Comparison of ENCODE assay signal across 16 mouse cellular contexts in genomic region chr16:44625108-44625616, GRCm38 (mm10).
DNase-seq lines count a peak whose midpoint lies in the region; ATAC-seq lines count a peak whose summit lies in the region.
"Had no signal": no experiment of that assay in that cellular context is flagged by ENCODE, and none has a peak within 500 bp of the region (broad histone marks: within the 10 kb centered on the region; RNA-seq: fewer than 3 reads in every experiment).

No protein-coding gene starts in this region.

- no peak for ATAC-seq in kidney, embryonic 14.5 days (ENCODE audit: low FRiP score, low TSS enrichment)
- ATAC-seq in neural tube, embryonic 12.5 days (ENCODE audit: low FRiP score, low read depth): peak; percentile 29; the same call in 1 of the 2 replicates
- peak; percentile 26 for ATAC-seq in forebrain, embryonic 16.5 days
- ATAC-seq in stomach, embryonic 16.5 days (ENCODE audit: insufficient read depth, low FRiP score): no peak
- ATAC-seq in liver, embryonic 12.5 days: no peak
- ATAC-seq in CD4-positive, CD25-positive, alpha-beta regulatory T cell, adult 4 months: no peak

- H3K4me3 ChIP-seq in kidney, embryonic 14.5 days (ENCODE audit: low read length): no peak overlapping the region
- no peak overlapping the region for H3K4me3 ChIP-seq in neural tube, embryonic 12.5 days
- no peak overlapping the region for H3K4me3 ChIP-seq in forebrain, embryonic 16.5 days (replicated peaks; ENCODE audit: low read length)
- H3K4me3 ChIP-seq in stomach, embryonic 16.5 days (replicated peaks; ENCODE audit: low read length): no peak overlapping the region
- H3K4me3 ChIP-seq in liver, embryonic 12.5 days: no peak overlapping the region
- H3K4me3 ChIP-seq: heart, embryonic 13.5 days; liver, embryonic 15.5 days; myocyte had no signal

- peaks cover 30% of the 10 kb centered on the region for H3K4me1 ChIP-seq in kidney, embryonic 14.5 days (ENCODE audit: control insufficient read depth, insufficient read depth, low read length)
- peaks cover 11% of the 10 kb centered on the region for H3K4me1 ChIP-seq in neural tube, embryonic 12.5 days
- peaks cover 6% of the 10 kb centered on the region; the same call in 1 of the 2 replicates for H3K4me1 ChIP-seq in forebrain, embryonic 16.5 days (replicated peaks; ENCODE audit: control insufficient read depth, insufficient read depth, low read length)
- peaks cover 18% of the 10 kb centered on the region for H3K4me1 ChIP-seq in stomach, embryonic 16.5 days (ENCODE audit: control insufficient read depth, insufficient read depth, low read length)
- no peaks in the 10 kb centered on the region for H3K4me1 ChIP-seq in liver, embryonic 12.5 days
- H3K4me1 ChIP-seq: liver, embryonic 15.5 days had no signal

- H3K27me3 ChIP-seq in kidney, embryonic 14.5 days (ENCODE audit: control insufficient read depth, insufficient read depth, low read length): no peaks in the 10 kb centered on the region
- no peaks in the 10 kb centered on the region for H3K27me3 ChIP-seq in neural tube, embryonic 12.5 days (replicated peaks)
- H3K27me3 ChIP-seq in forebrain, embryonic 16.5 days (replicated peaks; ENCODE audit: control insufficient read depth, insufficient read depth, low read length): no peaks in the 10 kb centered on the region
- no peaks in the 10 kb centered on the region for H3K27me3 ChIP-seq in stomach, embryonic 16.5 days (ENCODE audit: control insufficient read depth, insufficient read depth, low read length)
- no peaks in the 10 kb centered on the region for H3K27me3 ChIP-seq in liver, embryonic 12.5 days (replicated peaks)
- H3K27me3 ChIP-seq: heart, embryonic 13.5 days; liver, embryonic 15.5 days had no signal

- peak overlapping the region; percentile 77; the same call in 1 of the 2 replicates for H3K27ac ChIP-seq in kidney, embryonic 14.5 days (ENCODE audit: low read depth, low read length)
- no peak overlapping the region for H3K27ac ChIP-seq in neural tube, embryonic 12.5 days
- no peak overlapping the region for H3K27ac ChIP-seq in forebrain, embryonic 16.5 days (ENCODE audit: low read length)
- H3K27ac ChIP-seq in stomach, embryonic 16.5 days (ENCODE audit: low read length): peak overlapping the region; percentile 44
- no peak overlapping the region for H3K27ac ChIP-seq in liver, embryonic 12.5 days
- H3K27ac ChIP-seq: heart, embryonic 13.5 days; liver, embryonic 15.5 days had no signal

- no peaks in the 10 kb centered on the region for H3K36me3 ChIP-seq in kidney, embryonic 14.5 days (ENCODE audit: control insufficient read depth, insufficient read depth, low read length)
- H3K36me3 ChIP-seq in neural tube, embryonic 12.5 days: no peaks in the 10 kb centered on the region
- H3K36me3 ChIP-seq in forebrain, embryonic 16.5 days (ENCODE audit: control insufficient read depth, insufficient read depth): no peaks in the 10 kb centered on the region
- no peaks in the 10 kb centered on the region for H3K36me3 ChIP-seq in stomach, embryonic 16.5 days (ENCODE audit: control insufficient read depth, insufficient read depth, low read length)
- H3K36me3 ChIP-seq in liver, embryonic 12.5 days: no peaks in the 10 kb centered on the region
- H3K36me3 ChIP-seq: G1E; heart, embryonic 13.5 days; liver, embryonic 15.5 days had no signal

- H3K9ac ChIP-seq in kidney, embryonic 14.5 days (ENCODE audit: low read depth, low read length): no peak overlapping the region
- no peak overlapping the region for H3K9ac ChIP-seq in neural tube, embryonic 12.5 days
- no peak overlapping the region for H3K9ac ChIP-seq in forebrain, embryonic 16.5 days (replicated peaks; ENCODE audit: low read depth, low read length)
- H3K9ac ChIP-seq in stomach, embryonic 16.5 days (ENCODE audit: low read length): no peak overlapping the region
- H3K9ac ChIP-seq in liver, embryonic 12.5 days: no peak overlapping the region
- H3K9ac ChIP-seq: heart, embryonic 13.5 days; liver, embryonic 15.5 days had no signal

- H3K4me2 ChIP-seq in kidney, embryonic 14.5 days (replicated peaks; ENCODE audit: low read depth, low read length): no peak overlapping the region
- no peak overlapping the region for H3K4me2 ChIP-seq in neural tube, embryonic 12.5 days (replicated peaks)
- H3K4me2 ChIP-seq in forebrain, embryonic 16.5 days (ENCODE audit: low read length): no peak overlapping the region
- no peak overlapping the region for H3K4me2 ChIP-seq in stomach, embryonic 16.5 days (ENCODE audit: low read depth, low read length)
- no peak overlapping the region for H3K4me2 ChIP-seq in liver, embryonic 12.5 days
- H3K4me2 ChIP-seq: heart, embryonic 13.5 days; liver, embryonic 15.5 days had no signal

- no peak for DNase-seq in kidney, adult 9 months
- no peak for DNase-seq in neural tube, embryonic 10.5 days (ENCODE audit: extremely low spot score, low spot score)
- DNase-seq: adrenal gland, postnatal 36 days; kidney, adult 11 months; spleen, adult 18-20 months; thymus, adult 18-20 months had no signal

- WGBS in kidney, embryonic 14.5 days: 78% methylated on average over 6 of the region's 6 CpGs
- WGBS in neural tube, embryonic 12.5 days: 55% methylated on average over 6 of the region's 6 CpGs
- WGBS in forebrain, embryonic 16.5 days: 20% methylated on average over 6 of the region's 6 CpGs
- WGBS in stomach, embryonic 16.5 days: 42% methylated on average over 6 of the region's 6 CpGs
- 67% methylated on average over 6 of the region's 6 CpGs for WGBS in liver, embryonic 12.5 days (ENCODE audit: insufficient replicate concordance)

- no peaks in the 10 kb centered on the region for H3K9me3 ChIP-seq in kidney, embryonic 14.5 days (ENCODE audit: control insufficient read depth, low read length)
- no peaks in the 10 kb centered on the region for H3K9me3 ChIP-seq in neural tube, embryonic 12.5 days
- no peaks in the 10 kb centered on the region for H3K9me3 ChIP-seq in forebrain, embryonic 16.5 days (ENCODE audit: control insufficient read depth, low read length)
- no peaks in the 10 kb centered on the region for H3K9me3 ChIP-seq in stomach, embryonic 16.5 days (replicated peaks; ENCODE audit: control insufficient read depth, low read length)
- no peaks in the 10 kb centered on the region for H3K9me3 ChIP-seq in liver, embryonic 12.5 days (replicated peaks)
- H3K9me3 ChIP-seq: G1E; heart, embryonic 13.5 days; liver, embryonic 15.5 days had no signal

Comparison
In these comparisons a context has a peak if more than half of its experiments do, and no peak if none do; other contexts are left out.
1. ATAC-seq: peak in neural tube, embryonic 12.5 days (single experiment) and forebrain, embryonic 16.5 days (single experiment); none in kidney, embryonic 14.5 days (single experiment), stomach, embryonic 16.5 days (single experiment), liver, embryonic 12.5 days (single experiment) and CD4-positive, CD25-positive, alpha-beta regulatory T cell, adult 4 months (single experiment).
2. H3K27ac ChIP-seq: peak in kidney, embryonic 14.5 days (single experiment) and stomach, embryonic 16.5 days (single experiment); none in neural tube, embryonic 12.5 days (single experiment), forebrain, embryonic 16.5 days (single experiment) and liver, embryonic 12.5 days (single experiment).